Mouse (Mus musculus) liver, embryonic 14.5 days (tissue): Measurements from ENCODE around the gene Gm266. TPM values are rescaled to one million over a fixed set of nuclear protein-coding genes. Genes with fewer than 3 reads are reported as not detected.
A peak's percentile ranks its signal among the peaks of the same experiment; 100 is the strongest.

Source experiments
- ATAC-seq: fragments of 200-750 bp; cut with Nextera tagmentation; 2 replicates; pipeline ENCODE4 v1.8.0; 2017; ENCODE audit warnings: moderate number of reproducible peaks, mild to moderate bottlenecking, moderate library complexity; ENCODE audit not compliant: insufficient read depth
- DNase-seq, 3 experiments: peaks; one replicate each; pipeline ENCODE4 v3.0.0-alpha.2; 2012 to 2013; ENCODE audit warnings: low read depth in 3 of 3, low spot score in 3 of 3
- H3K27ac ChIP-seq: fragments of 300-500 bp; sonication (generic); 2 replicates; pipeline ENCODE4 v1.5.1; 2014; ENCODE audit warnings: moderate library complexity, mild to moderate bottlenecking, control low read depth, inconsistent platforms
- H3K27me3 ChIP-seq: fragments of 300-500 bp; sonication (generic); 2 replicates; pipeline ENCODE4 v1.6.1; 2014; ENCODE audit warnings: mild to moderate bottlenecking, low read length, moderate library complexity; ENCODE audit not compliant: control insufficient read depth, insufficient read depth
- H3K36me3 ChIP-seq: fragments of 300-500 bp; sonication (generic); replicated peaks from 2 replicates; pipeline ENCODE4 v1.6.1; 2014; ENCODE audit warnings: low read depth; ENCODE audit not compliant: control insufficient read depth, insufficient read depth
- H3K4me1 ChIP-seq, 2 experiments: fragments of 200-500 bp in 1 of 2; fragments of 300-500 bp in 1 of 2; sonication (generic) in 1 of 2; replicated peaks; 2 replicates each; pipeline ENCODE4 v1.6.1; 2012 to 2014; ENCODE audit warnings: antibody characterized with exemption in 1 of 2, inconsistent platforms in 1 of 2, low read length in 1 of 2; ENCODE audit not compliant: control insufficient read depth in 2 of 2, insufficient read depth in 2 of 2
- H3K4me2 ChIP-seq: fragments of 300-500 bp; sonication (generic); 2 replicates; pipeline ENCODE4 v1.6.1; 2014; ENCODE audit warnings: low read depth, mild to moderate bottlenecking, control low read depth, moderate library complexity
- H3K4me3 ChIP-seq, 2 experiments: fragments of 200-500 bp in 1 of 2; fragments of 300-500 bp in 1 of 2; sonication (generic) in 1 of 2; 2 replicates each; pipeline ENCODE4 v1.5.1; 2012 to 2014; ENCODE audit warnings: low read depth in 2 of 2, low read length in 2 of 2, mild to moderate bottlenecking in 2 of 2, control low read depth in 1 of 2, inconsistent platforms in 1 of 2, moderate library complexity in 1 of 2; ENCODE audit not compliant: insufficient read depth in 1 of 2
- H3K9ac ChIP-seq: fragments of 300-500 bp; sonication (generic); replicated peaks from 2 replicates; pipeline ENCODE4 v1.6.1; 2014; ENCODE audit warnings: mild to moderate bottlenecking, control low read depth, moderate library complexity
- H3K9me3 ChIP-seq: fragments of 300-500 bp; sonication (generic); 2 replicates; pipeline ENCODE4 v1.6.1; 2016; ENCODE audit warnings: low read length, mixed read lengths; ENCODE audit not compliant: control insufficient read depth
- CTCF ChIP-seq: IDR thresholded peaks from 2 replicates; pipeline ENCODE4 v1.5.1; 2016; ENCODE audit warnings: antibody characterized with exemption, low read depth, control low read depth
- EP300 ChIP-seq: IDR thresholded peaks from 2 replicates; pipeline ENCODE4 v1.6.1; 2016; ENCODE audit warnings: antibody characterized with exemption, low read depth
- WGBS: fragments of 180-500 bp; shearing (Covaris S2); extraction: QIAGEN DNeasy Blood & Tissue Kit; methylation state at CpG from one replicate; pipeline ENCODE4 v1.1.7; 2014; ENCODE audit not compliant: insufficient replicate concordance; 5-methylcytosine and 5-hydroxymethylcytosine counted together
- polyA plus RNA-seq, 2 experiments: library from polyadenylated mRNA; depleted of rRNA in 1 of 2; stranded (reverse) in 1 of 2; unstranded in 1 of 2; fragments of >200 nt; fragmentation: Nextera tagmentation in 1 of 2; extraction: Ambion mirVana in 1 of 2; gene quantifications; 2 replicates each; pipeline versions ENCODE4 v1.2.1 to v1.2.3; 2012 to 2014

Gene Gm266
- polyA plus RNA-seq, 2 experiments: 0.42 to 0.61 TPM

DNA sequence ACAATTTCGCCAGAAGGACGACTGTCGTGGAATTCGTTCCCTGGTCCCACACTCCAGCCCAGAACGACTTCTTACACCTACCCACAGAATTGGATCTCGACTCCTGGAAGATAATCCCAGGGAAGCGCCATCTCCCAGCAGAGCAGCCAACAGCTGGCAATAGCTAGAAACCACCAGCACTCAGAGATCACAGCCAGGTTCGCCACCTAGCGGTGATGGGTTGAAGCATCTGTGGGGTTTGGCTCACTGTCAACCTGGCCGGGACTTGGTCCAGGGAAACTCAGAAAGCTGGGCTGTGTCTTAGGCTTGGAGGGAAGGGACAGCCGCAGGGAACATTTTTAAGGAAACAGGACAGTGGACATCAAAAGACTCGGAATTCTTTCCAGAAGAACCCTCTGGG, 19.3 kb upstream of the Gm266 start:
- no peaks in the 10 kb centered on the region for H3K36me3 ChIP-seq
- WGBS: 4% methylated on average over 12 of the region's 12 CpGs
- H3K9me3 ChIP-seq: no peaks in the 10 kb centered on the region
- DNase-seq (peak in 2 of 3 experiments; percentile 59 to 65), ATAC-seq (peak; percentile 58; the same call in 1 of the 2 replicates)
- no peaks in the 10 kb centered on the region; the same call in none of the 2 replicates for H3K27me3 ChIP-seq
- TF ChIP-seq CTCF: peak; percentile 99
- no peak for TF ChIP-seq EP300
- H3K4me1 ChIP-seq: peaks cover 14 to 26% of the 10 kb centered on the region in 2 experiments
- H3K9ac ChIP-seq: no peak overlapping the region
- no peak overlapping the region for H3K4me2 ChIP-seq
- no peak overlapping the region for H3K27ac ChIP-seq
- H3K4me3 ChIP-seq: no peak overlapping the region

DNA sequence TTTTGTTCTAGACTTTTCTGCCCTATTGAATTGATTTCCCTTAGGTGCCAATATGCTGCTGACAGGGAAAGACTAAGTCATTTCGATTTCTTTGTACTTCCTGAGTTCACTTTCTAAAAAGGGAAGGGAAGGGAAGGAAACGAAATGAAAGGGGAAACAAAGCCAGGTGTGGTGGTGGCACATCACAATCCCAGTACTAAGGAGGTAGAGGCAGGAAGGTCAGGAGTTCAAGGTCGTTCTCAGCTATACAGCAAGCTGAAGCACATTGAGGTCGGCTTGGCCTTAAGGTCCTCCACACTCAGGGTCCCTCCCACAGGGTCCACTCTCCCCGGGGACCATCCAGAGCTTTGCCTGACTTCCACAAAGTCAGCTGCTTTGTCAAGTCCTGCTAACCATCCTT, 17.9 kb upstream of the Gm266 start:
- DNase-seq (no peak), ATAC-seq (no peak)
- Histone ChIP-seq H3K4me1 (peaks cover 8 to 20% of the 10 kb centered on the region in 2 experiments), H3K9ac (no peak overlapping the region), H3K27ac (no peak overlapping the region), H3K36me3 (no peaks in the 10 kb centered on the region), H3K27me3 (no peaks in the 10 kb centered on the region; the same call in none of the 2 replicates), H3K4me2 (no peak overlapping the region), H3K9me3 (no peaks in the 10 kb centered on the region), H3K4me3 (no peak overlapping the region)
- 26% methylated on average over 5 of the region's 5 CpGs for WGBS
- TF ChIP-seq CTCF: no peak
- no peak for TF ChIP-seq EP300

DNA sequence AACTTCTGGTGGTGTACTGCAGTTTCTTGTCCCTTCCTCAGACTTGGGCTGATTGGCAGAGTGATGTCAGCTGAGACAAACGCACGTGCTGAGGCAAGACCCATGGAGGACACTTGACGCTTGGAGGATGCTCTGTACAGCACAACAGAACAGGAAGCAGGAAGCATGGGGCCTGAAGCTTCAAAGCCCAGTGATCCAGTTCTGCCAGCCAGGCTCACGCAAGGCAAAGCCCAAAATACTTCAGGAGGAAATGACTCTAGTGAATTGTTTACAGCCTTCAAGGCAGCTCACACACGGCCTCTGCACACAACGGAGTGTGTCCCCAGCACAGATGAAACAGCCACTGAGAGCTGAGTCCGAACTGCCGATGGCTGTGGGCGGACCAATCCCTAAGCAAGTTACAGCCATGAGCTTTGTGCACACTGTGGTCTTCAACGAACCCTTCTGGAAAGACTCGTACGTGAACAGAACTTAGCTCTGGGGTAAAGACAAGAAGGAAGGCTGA, 17.5 kb upstream of the Gm266 start:
- DNase-seq (no peak), ATAC-seq (no peak)
- no peaks in the 10 kb centered on the region for H3K36me3 ChIP-seq
- TF ChIP-seq CTCF (no peak), EP300 (no peak)
- peaks cover 6 to 17% of the 10 kb centered on the region in 2 experiments for H3K4me1 ChIP-seq
- H3K4me2 ChIP-seq: no peak overlapping the region
- H3K9ac ChIP-seq: no peak overlapping the region
- no peaks in the 10 kb centered on the region; the same call in none of the 2 replicates for H3K27me3 ChIP-seq
- no peak overlapping the region for H3K27ac ChIP-seq
- no peak overlapping the region for H3K4me3 ChIP-seq
- H3K9me3 ChIP-seq: no peaks in the 10 kb centered on the region
- 40% methylated on average over 12 of the region's 12 CpGs for WGBS

DNA sequence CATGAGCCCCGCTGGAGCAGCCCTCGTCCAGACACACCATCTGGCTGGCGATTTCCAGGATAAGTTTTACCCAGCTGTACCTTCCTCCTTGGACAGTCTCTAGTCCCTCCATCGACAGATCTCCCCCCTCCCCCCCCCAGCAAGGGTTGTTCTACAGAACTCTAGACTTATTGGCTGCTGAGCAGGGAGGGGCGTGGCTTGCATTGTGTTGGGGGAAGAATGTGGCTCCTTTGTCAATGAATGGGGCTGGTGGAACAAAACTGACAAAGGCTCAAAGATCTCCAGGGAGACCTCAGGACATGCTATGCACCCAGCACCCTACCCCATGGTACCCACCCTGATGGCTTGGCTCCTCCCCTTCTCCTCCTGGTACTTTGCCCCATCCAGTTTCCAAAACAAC, 15.1 kb upstream of the Gm266 start:
- ATAC-seq: no peak
- H3K27ac ChIP-seq: no peak overlapping the region
- no peak overlapping the region for H3K4me2 ChIP-seq
- H3K4me3 ChIP-seq: no peak overlapping the region
- H3K4me1 ChIP-seq: peaks cover 0 to 7% of the 10 kb centered on the region in 2 experiments; a peak in 1 of 4 replicates
- H3K9me3 ChIP-seq: no peaks in the 10 kb centered on the region
- TF ChIP-seq CTCF (no peak), EP300 (no peak)
- WGBS: 32% methylated on average over 5 of the region's 5 CpGs
- H3K36me3 ChIP-seq: no peaks in the 10 kb centered on the region
- H3K27me3 ChIP-seq: no peaks in the 10 kb centered on the region; the same call in none of the 2 replicates
- no peak for DNase-seq
- H3K9ac ChIP-seq: no peak overlapping the region

DNA sequence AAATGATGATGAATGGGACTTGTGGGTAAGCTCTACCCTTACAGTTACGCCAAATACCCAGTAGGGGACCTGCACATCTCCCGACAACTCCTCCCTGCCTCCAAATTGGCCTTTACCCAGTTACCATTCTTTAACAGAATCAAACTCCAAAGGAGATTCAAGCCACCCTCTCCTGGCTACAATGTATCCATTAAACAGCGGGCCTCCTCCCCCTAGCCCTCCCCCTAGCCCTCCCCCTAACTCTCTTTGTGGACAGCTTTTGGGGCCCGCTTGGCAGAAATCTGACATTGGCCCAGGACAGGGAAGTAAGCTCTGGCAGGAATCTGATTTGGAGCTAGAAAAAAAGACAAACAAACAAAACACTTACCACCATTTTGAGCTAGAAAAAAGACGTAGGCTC, 14.0 kb upstream of the Gm266 start:
- no peak overlapping the region for H3K4me2 ChIP-seq
- H3K4me3 ChIP-seq: no peak overlapping the region
- 57% methylated on average over 5 of the region's 5 CpGs for WGBS
- ATAC-seq (no peak), DNase-seq (no peak)
- no peak overlapping the region for H3K27ac ChIP-seq
- H3K9me3 ChIP-seq: no peaks in the 10 kb centered on the region
- no peaks in the 10 kb centered on the region for H3K36me3 ChIP-seq
- no peak overlapping the region for H3K9ac ChIP-seq
- H3K4me1 ChIP-seq: peaks cover 0 to 2% of the 10 kb centered on the region in 2 experiments; a peak in 1 of 4 replicates
- no peak for TF ChIP-seq EP300
- no peak for TF ChIP-seq CTCF
- no peaks in the 10 kb centered on the region; the same call in none of the 2 replicates for H3K27me3 ChIP-seq
